Mouse (Mus musculus) ovary, adult 10 weeks (tissue): ENCODE data around the gene Zfp994. TPM values are rescaled to one million over a fixed set of nuclear protein-coding genes. Genes with fewer than 3 reads are reported as not detected.

Experiments
- polyA plus RNA-seq: library from polyadenylated mRNA; stranded (reverse); fragments of 350-450 nt; fragmentation: Illumina TruSeq; extraction: RNeasy Lipid Tissue Mini Kit (QIAGEN cat#74804); gene quantifications from one replicate; pipeline ENCODE4 v1.2.3, GENCODE M21; 2014

Zfp994 gene
- 27.8 TPM for polyA plus RNA-seq

DNA sequence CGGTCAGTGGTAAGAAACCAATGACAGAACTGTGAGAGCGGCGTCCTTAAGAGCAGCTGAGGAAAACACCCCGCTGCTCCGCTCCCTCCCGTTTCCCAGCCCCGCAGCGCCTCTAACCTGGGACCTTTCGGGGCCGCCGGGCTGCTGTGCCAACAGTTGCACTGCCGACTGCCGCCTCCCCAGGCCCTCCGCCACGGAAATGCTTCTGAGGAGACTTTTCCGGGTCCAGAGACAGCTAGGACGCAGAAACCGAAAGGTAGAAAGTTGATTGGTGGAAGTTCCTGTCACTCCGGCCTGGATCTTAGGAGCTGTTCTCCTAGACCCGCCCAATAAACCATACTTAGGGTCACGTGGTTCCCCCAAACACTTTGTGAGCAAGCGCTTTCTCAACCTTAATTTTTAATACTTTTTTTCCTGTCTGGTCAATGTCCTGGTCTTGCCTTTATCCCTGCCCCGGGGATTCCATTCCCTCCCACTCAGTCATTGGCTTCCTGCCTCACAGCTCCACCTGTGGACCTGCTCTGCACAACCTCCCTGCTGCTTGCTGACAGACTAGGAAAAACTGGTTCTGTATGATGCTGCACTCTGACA is at the start of gene Zfp994:
Zfp994 (minus strand) TSS at position 195 of the 591 bp plus-strand sequence.

DNA sequence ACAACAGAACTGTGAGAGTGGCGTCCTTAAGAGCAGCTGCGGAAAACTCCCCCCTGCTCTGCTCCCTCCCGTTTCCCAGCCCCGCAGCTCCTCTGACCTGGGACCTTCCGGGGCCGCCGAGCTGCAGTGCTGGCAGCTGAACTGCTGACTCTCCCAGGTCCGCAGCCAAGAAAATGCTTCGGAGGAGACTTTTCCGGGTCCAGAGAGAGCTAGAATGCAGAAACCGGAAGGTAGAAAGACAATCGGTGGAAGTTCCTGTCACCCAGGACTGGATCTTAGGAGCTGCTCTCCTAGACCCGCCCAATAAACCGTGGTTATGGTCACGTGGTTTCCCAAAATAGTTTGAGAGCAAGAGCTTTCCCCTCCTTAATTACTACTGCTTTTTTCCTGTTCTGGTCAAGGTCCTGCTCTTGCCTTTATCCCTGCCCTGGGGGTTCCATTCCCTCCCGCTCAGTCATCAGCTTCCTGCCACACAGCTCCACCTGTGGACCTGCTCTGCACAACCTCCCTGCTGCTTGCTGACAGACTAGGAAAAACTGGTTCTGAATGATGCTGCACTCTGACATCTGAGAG is 59.6 kb downstream of the Zfp994 start, which contains the start of gene Zfp947:
Zfp947 (minus strand) TSS at position 469 of the 573 bp plus-strand sequence.

Other genes with a start within 250 kb of the Zfp994 start
- gene Zfp947, start 59.4 kb downstream of the Zfp994 start, polyA plus RNA-seq: 14.1 TPM
- 83.5 TPM for gene CT030661.1, start 89.2 kb upstream of the Zfp994 start, polyA plus RNA-seq
- 54.3 TPM for gene Zfp944, start 135.8 kb upstream of the Zfp994 start, polyA plus RNA-seq
- gene Zfp758, start 135.8 kb upstream of the Zfp994 start, polyA plus RNA-seq: 86.1 TPM
- gene Zfp946, start 198.6 kb upstream of the Zfp994 start, polyA plus RNA-seq: 75.1 TPM